Mouse (Mus musculus) forebrain, embryonic 13.5 days (tissue): ENCODE measurements around the gene Rhox7b. TPM values are rescaled to one million over a fixed set of nuclear protein-coding genes. Genes with fewer than 3 reads are reported as not detected.
"Not testable (repeated sequence)": the region's sequence is repeated elsewhere in the genome, so short reads cannot be mapped to it uniquely, and the experiment has no call there.

ENCODE experiments used
- ATAC-seq: fragments of 200-750 bp; cut with Nextera tagmentation; 2 replicates; pipeline ENCODE4 v1.8.0; 2017
- H3K27ac ChIP-seq: fragments of 300-500 bp; sonication (generic); 2 replicates; pipeline ENCODE4 v1.5.1; 2015; ENCODE audit warnings: inconsistent platforms, mild to moderate bottlenecking, moderate library complexity
- H3K27me3 ChIP-seq: fragments of 300-500 bp; sonication (generic); 2 replicates; pipeline ENCODE4 v1.6.1; 2015; ENCODE audit warnings: mild to moderate bottlenecking, inconsistent platforms
- H3K36me3 ChIP-seq: fragments of 300-500 bp; sonication (generic); 2 replicates; pipeline ENCODE4 v1.6.1; 2015; ENCODE audit warnings: mild to moderate bottlenecking, inconsistent platforms; ENCODE audit not compliant: poor library complexity, severe bottlenecking
- H3K4me1 ChIP-seq: fragments of 300-500 bp; sonication (generic); 2 replicates; pipeline ENCODE4 v1.6.1; 2015; ENCODE audit warnings: inconsistent platforms
- H3K4me2 ChIP-seq: fragments of 300-500 bp; sonication (generic); 2 replicates; pipeline ENCODE4 v1.6.1; 2015; ENCODE audit warnings: inconsistent platforms, mild to moderate bottlenecking, moderate library complexity
- H3K4me3 ChIP-seq: fragments of 300-500 bp; sonication (generic); 2 replicates; pipeline ENCODE4 v1.5.1; 2015; ENCODE audit warnings: mild to moderate bottlenecking, inconsistent platforms
- H3K9ac ChIP-seq: fragments of 300-500 bp; sonication (generic); 2 replicates; pipeline ENCODE4 v1.6.1; 2015; ENCODE audit warnings: mild to moderate bottlenecking, inconsistent platforms
- H3K9me3 ChIP-seq: fragments of 300-500 bp; sonication (generic); replicated peaks from 2 replicates; pipeline ENCODE4 v1.6.1; 2016; ENCODE audit warnings: inconsistent platforms
- WGBS: fragments of 180-500 bp; shearing (Covaris S2); methylation state at CpG from one replicate; pipeline ENCODE4 v1.1.7; 2015; 5-methylcytosine and 5-hydroxymethylcytosine counted together
- polyA plus RNA-seq: library from polyadenylated mRNA; unstranded; fragments of >200 nt; fragmentation: Nextera tagmentation; extraction: Ambion mirVana; gene quantifications from 2 replicates; pipeline ENCODE4 v1.2.1, GENCODE M21; 2015

Gene Rhox7b
- not detected in 2 replicates for polyA plus RNA-seq

GRCm38 (mm10) chrX:37897132-37897531, at the start of gene Rhox7b:
Rhox7b (minus strand) TSS chrX:37897232.
- H3K36me3 ChIP-seq, H3K9me3 ChIP-seq, H3K4me2 ChIP-seq, H3K4me1 ChIP-seq, ATAC-seq, H3K27me3 ChIP-seq, H3K9ac ChIP-seq, H3K4me3 ChIP-seq, H3K27ac ChIP-seq: not testable (repeated sequence)
- 87% methylated on average over 9 of the region's 9 CpGs for WGBS

GRCm38 (mm10) chrX:37916311-37916710, 19.3 kb upstream of the Rhox7b start:
- Histone ChIP-seq H3K27ac (no peak overlapping the region), H3K9me3 (no peaks in the 10 kb centered on the region), H3K4me3 (no peak overlapping the region), H3K4me1 (no peaks in the 10 kb centered on the region), H3K9ac (no peak overlapping the region), H3K4me2 (no peak overlapping the region), H3K27me3 (no peaks in the 10 kb centered on the region), H3K36me3 (no peaks in the 10 kb centered on the region)
- ATAC-seq, result no peak
- 74% methylated on average over 4 of the region's 4 CpGs for WGBS

- H3K4me2 ChIP-seq, result no peak overlapping the region
- H3K9me3 ChIP-seq, result no peaks in the 10 kb centered on the region
- no peaks in the 10 kb centered on the region for H3K27me3 ChIP-seq
- whole genome bisulfite sequencing, result 56% methylated on average over 7 of the region's 7 CpGs
- no peak for ATAC-seq
- no peaks in the 10 kb centered on the region for H3K4me1 ChIP-seq
- no peak overlapping the region for H3K27ac ChIP-seq
- H3K36me3 ChIP-seq, result no peaks in the 10 kb centered on the region
- no peak overlapping the region for H3K9ac ChIP-seq
- H3K4me3 ChIP-seq, result no peak overlapping the region
These were observed 11.5 kb upstream of the Rhox7b start for GRCm38 (mm10) chrX:37908581-37908980.

DNA sequence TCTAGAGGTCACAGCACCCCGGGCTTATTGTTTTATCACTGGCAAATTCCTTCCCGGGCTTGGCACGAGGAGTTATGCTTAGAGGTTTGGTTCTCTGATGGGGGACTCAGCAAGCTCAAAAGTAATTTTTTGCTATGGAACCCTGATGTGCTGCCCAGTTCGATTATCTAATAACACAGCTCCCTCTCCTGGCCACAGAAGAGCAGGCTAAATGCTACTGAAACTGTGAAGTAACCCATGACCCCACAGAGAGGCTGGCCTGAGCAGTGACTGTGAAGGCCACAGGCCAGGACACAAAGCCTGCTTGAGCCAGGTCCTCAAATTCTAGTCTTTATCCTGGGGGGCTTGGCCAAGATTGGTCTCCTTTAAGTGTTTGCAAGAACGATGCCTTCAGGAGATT, 6.7 kb upstream of the Rhox7b start:
- no peak for ATAC-seq
- Histone ChIP-seq H3K9ac (no peak overlapping the region), H3K9me3 (no peaks in the 10 kb centered on the region), H3K4me2 (no peak overlapping the region), H3K27ac (no peak overlapping the region), H3K4me3 (no peak overlapping the region), H3K4me1 (no peaks in the 10 kb centered on the region), H3K27me3 (no peaks in the 10 kb centered on the region), H3K36me3 (no peaks in the 10 kb centered on the region)
- 75% methylated on average over 5 of the region's 5 CpGs for WGBS

GRCm38 (mm10) chrX:37901670-37902069, 4.6 kb upstream of the Rhox7b start, which contains the start of gene Rhox9:
Rhox9 (minus strand) TSS chrX:37901770.
- not testable (repeated sequence) for H3K4me3 ChIP-seq, H3K4me1 ChIP-seq, H3K36me3 ChIP-seq, H3K27me3 ChIP-seq, H3K4me2 ChIP-seq, ATAC-seq, H3K27ac ChIP-seq, H3K9ac ChIP-seq, H3K9me3 ChIP-seq
- WGBS, result 94% methylated on average over 10 of the region's 18 CpGs

DNA sequence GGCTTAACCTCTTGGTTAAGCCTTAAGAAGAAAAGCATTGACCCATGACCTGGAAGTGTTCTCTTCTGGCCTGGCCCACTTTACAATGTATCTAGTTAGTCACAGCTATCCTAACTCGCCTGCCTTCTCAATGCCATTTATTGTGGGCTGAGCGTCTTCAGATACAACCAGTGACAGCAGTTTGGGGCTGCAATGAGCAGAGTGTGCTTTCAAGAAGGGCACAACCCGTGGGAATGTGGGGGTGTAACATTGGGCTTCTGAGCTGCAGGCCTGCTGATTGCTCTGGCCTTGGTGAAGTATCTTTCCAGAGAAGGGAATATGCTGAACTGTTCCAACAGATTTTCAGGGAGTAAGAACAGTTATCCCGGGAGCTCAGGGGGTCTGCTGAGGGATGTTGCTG, 18.2 kb downstream of the Rhox7b start, which contains the start of gene Rhox8:
Gene Rhox8, minus strand, starts transcription at position 101 of the 400 bp plus-strand sequence.
- no peaks in the 10 kb centered on the region for H3K9me3 ChIP-seq
- ATAC-seq, result no peak
- no peak within 1 kb of the TSS for H3K27ac ChIP-seq
- no peak within 1 kb of the TSS for H3K9ac ChIP-seq
- H3K36me3 ChIP-seq, result no peaks in the 10 kb centered on the region
- no peak within 1 kb of the TSS for H3K4me2 ChIP-seq
- H3K4me3 ChIP-seq, result no peak within 1 kb of the TSS
- 81% methylated on average over 4 of the region's 4 CpGs for WGBS
- H3K4me1 ChIP-seq, result no peaks in the 10 kb centered on the region
- H3K27me3 ChIP-seq, result no peaks in the 10 kb centered on the region

DNA sequence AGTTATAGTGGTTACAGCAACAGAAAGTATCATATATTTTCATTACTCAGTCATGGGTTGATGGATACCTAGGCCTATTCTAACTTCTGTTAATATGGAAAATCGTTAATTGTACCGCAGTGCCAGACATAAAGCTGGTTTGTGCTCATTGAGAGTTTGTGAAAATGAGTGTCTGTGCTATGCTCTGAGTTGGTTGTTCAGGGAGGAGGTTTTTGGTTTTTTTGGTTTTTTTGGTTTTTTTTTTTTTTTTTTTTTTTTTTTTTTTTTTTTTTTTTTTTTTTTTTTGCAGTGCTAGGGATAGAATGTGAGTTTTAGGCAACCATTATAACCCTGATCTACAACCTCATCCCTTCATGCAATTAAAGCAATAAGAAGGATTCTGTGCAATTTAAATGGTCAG, 25.4 kb downstream of the Rhox7b start:
- no peak overlapping the region for H3K4me2 ChIP-seq
- H3K9me3 ChIP-seq, result no peaks in the 10 kb centered on the region
- no peaks in the 10 kb centered on the region for H3K36me3 ChIP-seq
- ATAC-seq, result no peak
- no peak overlapping the region for H3K4me3 ChIP-seq
- H3K9ac ChIP-seq, result no peak overlapping the region
- no peaks in the 10 kb centered on the region for H3K27me3 ChIP-seq
- H3K27ac ChIP-seq, result no peak overlapping the region
- H3K4me1 ChIP-seq, result no peaks in the 10 kb centered on the region
- 97% methylated on average over 2 of the region's 2 CpGs for WGBS

Other genes starting within 250 kb of the Rhox7b start
- gene Rhox4g, start 245.9 kb downstream of the Rhox7b start, polyA plus RNA-seq, result not detected in 2 replicates
- not detected in 2 replicates for gene Rhox3h, start 228.5 kb downstream of the Rhox7b start, polyA plus RNA-seq
- not detected in 2 replicates for gene Rhox2h, start 224.0 kb downstream of the Rhox7b start, polyA plus RNA-seq
- not detected in 2 replicates for gene Rhox5, start 92.4 kb downstream of the Rhox7b start, polyA plus RNA-seq
- gene Rhox6, start 70.3 kb downstream of the Rhox7b start, polyA plus RNA-seq, result not detected in 2 replicates
- not detected in 2 replicates for gene Rhox7a, start 65.5 kb downstream of the Rhox7b start, polyA plus RNA-seq
- gene Rhox8, start 18.3 kb downstream of the Rhox7b start, polyA plus RNA-seq, result 0.24 TPM in 1 of 2 replicates, not detected in the other
- gene Rhox9, start 4.5 kb upstream of the Rhox7b start, polyA plus RNA-seq, result not detected in 2 replicates
- gene Btg1-ps1, start 121.6 kb upstream of the Rhox7b start, polyA plus RNA-seq, result not detected in 2 replicates
- gene Btg1-ps2, start 145.9 kb upstream of the Rhox7b start, polyA plus RNA-seq, result not detected in 2 replicates
- not detected in 2 replicates for gene Rhox10, start 169.2 kb upstream of the Rhox7b start, polyA plus RNA-seq
- gene Rhox11, start 187.9 kb upstream of the Rhox7b start, polyA plus RNA-seq, result not detected in 2 replicates
- not detected in 2 replicates for gene Rhox12, start 213.7 kb upstream of the Rhox7b start, polyA plus RNA-seq
- not detected in 2 replicates for gene Rhox13, start 224.0 kb upstream of the Rhox7b start, polyA plus RNA-seq